Mouse (Mus musculus) brown adipose tissue, adult 24 weeks (tissue): ENCODE results near the gene Prrt1. TPM values are rescaled to one million over a fixed set of nuclear protein-coding genes. Genes with fewer than 3 reads are reported as not detected.

Source experiments
- H3K27ac ChIP-seq: fragments of 200-500 bp; replicated peaks from 2 replicates; pipeline ENCODE4 v1.5.1; 2012; ENCODE audit warnings: low read depth, mild to moderate bottlenecking, low read length
- H3K4me1 ChIP-seq: fragments of 200-500 bp; 2 replicates; pipeline ENCODE4 v1.6.1; 2012; ENCODE audit warnings: low read length, mixed read lengths; ENCODE audit not compliant: control insufficient read depth, insufficient read depth, insufficient read length
- H3K4me3 ChIP-seq: fragments of 200-500 bp; 2 replicates; pipeline ENCODE4 v1.5.1; 2012; ENCODE audit warnings: low read depth, mild to moderate bottlenecking, low read length, moderate library complexity; ENCODE audit not compliant: insufficient read depth
- polyA plus RNA-seq: library from polyadenylated mRNA; stranded (reverse); fragments of >200 nt; gene quantifications from 2 replicates; pipeline ENCODE4 v1.2.4, GENCODE M21; 2012; ENCODE audit not compliant: missing spikeins, insufficient read depth, insufficient read length

Gene Prrt1
- polyA plus RNA-seq, 1 experiment, result not detected

DNA sequence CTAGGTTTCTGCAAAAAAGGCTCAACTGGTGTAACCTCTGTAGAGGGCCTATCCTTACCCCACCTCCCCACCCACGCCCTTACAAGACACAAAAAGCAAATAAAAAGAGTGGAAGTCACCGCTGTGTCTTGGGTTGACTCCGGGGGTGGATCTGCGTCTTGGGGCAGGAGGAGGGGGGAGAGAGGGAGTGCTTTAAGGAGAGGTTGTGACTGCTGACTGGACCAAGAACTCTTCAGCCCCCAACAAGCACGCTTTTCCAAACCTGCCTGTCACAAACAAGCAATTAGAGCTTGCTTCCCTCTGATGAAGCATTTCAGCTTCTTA lies 727 bp upstream of the Prrt1 start:
- Histone ChIP-seq H3K4me3 (peak overlapping the region; percentile 59), H3K4me1 (peaks cover 5% of the 10 kb centered on the region), H3K27ac (peak overlapping the region; percentile 95; the same call in 1 of the 2 replicates)

DNA sequence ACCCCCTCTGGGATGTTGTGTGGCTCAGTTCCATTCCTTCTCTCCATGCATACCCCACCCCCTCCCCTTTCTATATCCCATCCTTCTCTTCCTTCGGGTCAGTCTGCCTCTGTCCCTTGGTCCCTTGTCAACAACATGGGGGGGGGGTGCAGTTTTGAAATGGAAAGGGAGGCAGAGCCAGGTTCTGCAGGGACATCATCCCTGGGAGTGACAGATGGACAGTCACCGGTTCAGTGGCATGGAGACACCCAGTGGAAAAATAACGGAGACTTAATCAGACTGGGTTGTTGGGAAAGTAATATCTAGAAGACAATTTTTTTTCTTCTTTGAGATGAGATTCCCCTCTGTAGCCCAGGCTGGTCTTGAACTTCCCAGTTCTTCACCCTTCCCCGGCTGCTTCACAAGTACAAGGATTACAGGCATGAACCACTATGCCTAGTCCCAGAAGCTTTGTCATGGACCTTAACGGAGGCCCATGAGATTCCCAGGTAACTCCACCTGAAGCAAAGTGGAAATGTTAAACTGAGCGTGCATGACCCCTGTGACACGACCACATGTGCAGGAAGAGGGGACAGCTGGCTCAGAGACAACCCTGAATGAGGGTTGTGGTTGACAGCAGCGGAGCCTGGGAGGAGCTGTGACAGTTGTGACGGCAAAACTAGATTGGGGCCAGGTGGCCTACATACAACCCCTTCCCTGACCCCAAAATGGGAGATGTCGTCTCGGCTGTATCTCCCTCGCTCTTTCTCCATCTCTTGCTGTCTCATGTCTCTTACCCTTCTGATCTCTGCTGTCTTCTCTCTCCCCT lies 667 bp downstream of the Prrt1 start:
- no peak overlapping the region for H3K27ac ChIP-seq
- H3K4me3 ChIP-seq, result peak overlapping the region; percentile 34
- peaks cover 5% of the 10 kb centered on the region for H3K4me1 ChIP-seq

GRCm38 (mm10) chr17:34630761-34631301 lies 1.5 kb downstream of the Prrt1 start:
- Histone ChIP-seq H3K4me3 (peak overlapping the region; percentile 37), H3K4me1 (peaks cover 5% of the 10 kb centered on the region), H3K27ac (no peak overlapping the region)

GRCm38 (mm10) chr17:34631647-34632046 lies 2.3 kb downstream of the Prrt1 start:
- Histone ChIP-seq H3K4me1 (peaks cover 5% of the 10 kb centered on the region), H3K4me3 (peak overlapping the region; percentile 37), H3K27ac (peak overlapping the region; percentile 27; the same call in 1 of the 2 replicates)

DNA sequence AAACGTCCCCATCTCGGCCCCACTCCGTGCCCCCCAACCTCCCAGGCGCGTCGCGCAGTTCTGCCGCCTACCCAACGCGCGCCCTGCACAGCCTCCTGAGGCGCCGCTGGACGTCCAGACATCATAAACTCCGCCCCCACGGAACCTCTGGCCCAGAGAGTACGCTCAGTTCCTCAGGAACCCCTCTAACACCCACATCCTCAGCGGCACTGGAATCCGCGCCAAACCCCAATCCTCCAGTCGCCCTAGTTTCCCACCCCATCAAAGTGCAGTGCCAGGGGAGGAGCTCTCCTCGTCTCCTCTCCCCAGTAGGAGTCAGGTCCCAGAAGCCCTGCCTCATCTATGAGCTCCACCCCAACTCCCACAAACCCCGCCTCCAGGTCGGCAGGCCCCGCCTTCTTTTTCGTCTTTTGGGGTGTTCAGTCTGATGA lies 2.9 kb downstream of the Prrt1 start:
- peak overlapping the region; percentile 55 for H3K4me3 ChIP-seq

DNA sequence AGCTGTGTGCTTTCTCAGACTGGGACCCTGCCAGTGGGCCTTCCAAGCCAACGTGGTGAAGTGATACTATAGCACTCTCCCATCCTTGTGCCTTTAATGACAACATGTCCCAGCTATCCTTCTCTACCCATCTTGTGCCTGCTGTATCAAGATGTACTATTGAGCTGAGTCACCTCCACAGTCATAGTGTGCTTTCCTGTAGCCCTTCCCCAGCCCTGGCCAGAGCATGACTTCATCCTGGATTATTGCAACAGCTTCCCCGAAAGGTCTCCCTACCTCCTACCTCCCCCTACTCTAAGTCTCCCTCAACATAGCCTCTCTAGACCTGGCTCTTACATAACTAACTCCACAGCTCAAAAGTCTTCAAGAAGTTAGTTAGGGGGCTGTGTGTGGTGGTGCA lies 6.3 kb downstream of the Prrt1 start:
- peaks cover 13% of the 10 kb centered on the region for H3K4me1 ChIP-seq
- no peak overlapping the region for H3K27ac ChIP-seq
- H3K4me3 ChIP-seq, result no peak overlapping the region

More for the DNA sequence above, 2.9 kb downstream of the Prrt1 start:
- peak overlapping the region; percentile 49 for H3K27ac ChIP-seq
- H3K4me1 ChIP-seq, result peaks cover 5% of the 10 kb centered on the region

- 0 out of 2 replicates have a peak overlapping the region, but pooled peaks have one; percentile 40 for H3K27ac ChIP-seq
- H3K4me1 ChIP-seq, result peaks cover 12% of the 10 kb centered on the region
- H3K4me3 ChIP-seq, result no peak overlapping the region
Observed at GRCm38 (mm10) chr17:34637459-34637858, 8.1 kb downstream of the Prrt1 start.

GRCm38 (mm10) chr17:34639461-34640255 lies 10.3 kb downstream of the Prrt1 start:
- Histone ChIP-seq H3K4me3 (peak overlapping the region; percentile 39), H3K4me1 (peaks cover 14% of the 10 kb centered on the region), H3K27ac (peak overlapping the region; percentile 93)

DNA sequence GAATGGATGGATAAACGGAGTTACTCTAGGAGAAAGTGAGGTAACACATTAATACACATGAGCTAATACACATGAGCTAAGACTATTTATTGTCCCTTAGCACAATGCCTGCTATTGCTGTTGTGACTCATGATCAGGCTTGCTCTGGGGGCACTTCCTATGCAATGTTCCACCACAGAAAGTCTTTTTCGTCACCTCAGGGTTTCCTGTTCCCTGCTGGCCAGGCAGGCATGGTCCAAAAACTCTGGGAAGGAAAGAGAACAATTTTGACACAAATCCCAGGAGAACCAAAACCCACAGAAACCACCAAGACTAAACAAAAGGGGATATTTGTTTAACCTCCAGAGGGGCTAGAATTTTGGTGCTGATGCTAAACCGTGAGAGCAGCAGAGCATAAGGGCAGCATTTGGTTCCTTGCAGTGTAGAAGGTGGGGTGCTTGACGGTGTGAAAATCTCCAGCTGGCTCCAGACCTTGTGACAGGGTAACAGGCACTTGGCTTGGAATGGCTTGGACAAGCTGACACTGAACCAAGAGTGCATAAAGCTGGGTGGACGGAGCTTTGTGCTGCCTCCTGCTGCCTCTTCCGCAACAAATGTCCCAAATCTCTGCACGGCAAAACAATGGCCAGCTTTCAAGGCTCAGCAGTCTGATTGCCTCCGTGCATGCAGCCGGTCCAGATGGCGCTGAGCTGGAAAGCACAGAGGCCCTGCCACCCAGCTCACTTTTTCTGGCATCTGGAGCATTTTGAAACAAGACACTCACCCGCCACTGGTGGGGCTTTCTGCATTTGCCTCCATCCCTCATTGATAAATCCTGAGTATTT lies 11.7 kb downstream of the Prrt1 start:
- H3K4me1 ChIP-seq, result peaks cover 23% of the 10 kb centered on the region
- H3K4me3 ChIP-seq, result no peak overlapping the region
- peak overlapping the region; percentile 93 for H3K27ac ChIP-seq

DNA sequence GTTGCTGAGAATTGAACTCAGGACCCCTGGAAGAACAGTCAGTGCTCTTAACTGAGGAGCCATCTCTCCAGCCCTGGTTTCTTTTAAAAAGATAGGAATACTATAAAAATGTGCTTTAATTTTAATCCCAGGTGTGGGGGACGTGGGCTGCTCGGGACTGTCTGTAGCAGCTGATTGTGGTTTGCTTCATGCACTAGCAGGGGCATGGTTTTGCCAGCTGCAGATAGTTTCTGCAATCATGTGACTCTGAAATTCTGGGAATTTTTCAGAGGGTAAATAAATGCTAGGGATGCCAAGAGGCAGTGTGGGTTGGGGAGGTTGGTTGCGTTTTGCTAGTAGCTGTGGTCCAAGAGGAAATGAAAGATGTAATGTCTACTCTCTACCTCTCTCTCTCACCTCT lies 12.6 kb downstream of the Prrt1 start:
- Histone ChIP-seq H3K27ac (no peak overlapping the region), H3K4me1 (peaks cover 29% of the 10 kb centered on the region), H3K4me3 (no peak overlapping the region)

DNA sequence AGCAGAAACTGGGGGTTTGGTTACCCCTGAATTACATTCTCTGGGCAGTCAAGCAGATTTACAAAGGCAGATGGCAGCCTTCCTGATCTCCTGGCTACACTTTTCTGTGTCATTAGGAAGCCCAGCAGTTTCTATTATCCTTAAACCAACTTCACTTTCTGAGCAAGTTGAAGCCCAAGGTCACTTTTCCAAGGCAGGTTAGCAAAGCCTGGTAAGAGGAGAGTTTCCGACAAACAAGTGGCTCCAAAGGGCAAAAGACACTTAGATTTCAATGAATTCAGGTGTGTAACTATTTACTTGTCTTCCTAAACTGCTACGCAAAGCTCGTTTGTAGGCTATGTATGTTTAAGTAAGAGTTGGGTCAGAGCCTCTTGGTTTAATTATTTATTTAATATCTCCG lies 14.0 kb downstream of the Prrt1 start:
- Histone ChIP-seq H3K4me1 (peaks cover 29% of the 10 kb centered on the region), H3K4me3 (no peak overlapping the region), H3K27ac (no peak overlapping the region)

DNA sequence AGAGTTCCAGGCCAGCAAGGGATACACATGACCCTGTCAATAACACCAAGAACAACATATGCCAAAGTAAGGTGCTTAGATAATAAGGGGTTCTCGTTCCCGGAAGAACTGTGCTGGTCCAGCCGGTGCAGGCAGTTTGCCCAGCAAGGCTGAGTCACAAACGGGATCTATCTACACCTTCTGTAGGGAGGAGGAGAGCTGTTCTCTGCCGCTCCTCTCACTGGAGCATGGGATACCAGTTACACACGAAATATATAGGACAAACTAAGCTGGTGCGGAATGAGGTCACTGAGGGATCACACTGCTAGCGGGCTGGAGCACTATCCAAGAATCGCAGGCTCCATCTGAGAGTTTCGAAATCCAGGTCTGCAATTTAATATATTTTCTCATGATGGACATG lies 14.6 kb downstream of the Prrt1 start:
- no peak overlapping the region for H3K4me3 ChIP-seq
- peaks cover 29% of the 10 kb centered on the region for H3K4me1 ChIP-seq
- no peak overlapping the region for H3K27ac ChIP-seq

DNA sequence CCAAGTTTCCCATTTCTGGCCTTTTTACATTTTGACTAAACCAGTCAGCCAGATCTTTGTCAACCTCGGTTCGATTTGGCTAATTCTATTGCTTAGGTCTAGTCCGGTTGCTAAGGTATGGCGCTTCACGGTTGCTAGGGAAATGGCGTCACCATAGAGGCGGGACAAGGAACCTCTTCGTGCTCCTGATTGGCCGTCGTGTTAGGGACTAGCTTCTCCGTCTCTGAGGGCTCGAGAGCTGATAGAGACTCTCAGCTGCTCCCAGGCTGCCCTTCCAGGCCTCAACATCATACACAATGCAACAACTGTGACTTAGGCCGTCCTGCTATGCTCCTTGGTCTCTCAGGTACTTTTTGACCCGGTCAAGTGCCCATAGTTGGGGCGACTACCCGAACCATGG lies 15.3 kb downstream of the Prrt1 start, which contains the start of gene Fkbpl:
Gene Fkbpl, plus strand, starts transcription at position 157 of the 400 bp plus-strand sequence.
- peaks cover 29% of the 10 kb centered on the region for H3K4me1 ChIP-seq
- peak within 1 kb of the TSS; percentile 73 for H3K4me3 ChIP-seq
- H3K27ac ChIP-seq, result peak within 1 kb of the TSS; percentile 80

DNA sequence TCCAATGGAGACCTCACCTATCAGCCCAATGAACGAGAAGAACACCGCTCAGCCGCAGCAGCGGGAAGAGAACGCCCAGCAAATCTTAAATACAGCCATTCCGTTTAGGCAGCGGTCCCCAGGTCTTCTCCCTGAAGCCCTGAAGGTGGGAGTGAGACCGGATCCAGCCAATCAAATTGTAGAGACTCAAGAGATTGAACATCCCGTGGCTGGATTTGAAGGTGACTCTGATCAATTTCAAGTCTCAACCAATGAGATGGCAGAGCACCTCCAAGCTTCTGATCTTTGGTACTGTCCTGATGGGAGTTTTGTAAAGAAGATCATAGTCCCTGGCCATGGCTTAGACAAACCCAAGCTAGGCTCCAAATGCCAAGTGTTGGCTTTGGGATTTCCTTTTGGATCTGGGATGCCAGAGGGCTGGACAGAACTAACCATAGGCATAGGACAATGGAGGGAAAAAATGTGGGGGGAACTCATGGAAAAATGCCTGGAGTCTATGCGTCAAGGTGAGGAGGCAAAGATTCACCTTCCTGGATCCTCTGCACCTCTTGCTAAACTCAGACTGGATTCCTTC lies 16.0 kb downstream of the Prrt1 start:
- H3K27ac ChIP-seq, result peak overlapping the region; percentile 80
- H3K4me1 ChIP-seq, result peaks cover 23% of the 10 kb centered on the region
- H3K4me3 ChIP-seq, result peak overlapping the region; percentile 73
